Mouse (Mus musculus) limb, embryonic 14.5 days (tissue): ENCODE data around the gene Frs2. TPM values are rescaled to one million over a fixed set of nuclear protein-coding genes. Genes with fewer than 3 reads are reported as not detected.

Experiments used
- ATAC-seq: fragments of 200-750 bp; cut with Nextera tagmentation; 2 replicates; pipeline ENCODE4 v1.8.0; 2017; ENCODE audit warnings: low read depth, moderate number of reproducible peaks, moderate TSS enrichment; ENCODE audit not compliant: low FRiP score
- DNase-seq: peaks from one replicate; pipeline ENCODE4 v3.0.0-alpha.2; 2015; ENCODE audit warnings: low spot score
- H3K27ac ChIP-seq: fragments of 300-500 bp; sonication (generic); replicated peaks from 2 replicates; pipeline ENCODE4 v1.5.1; 2014; ENCODE audit warnings: low read depth, mild to moderate bottlenecking, low read length, moderate library complexity, mixed read lengths
- H3K27me3 ChIP-seq: fragments of 300-500 bp; sonication (generic); 2 replicates; pipeline ENCODE4 v1.6.1; 2014; ENCODE audit warnings: low read length, mixed read lengths; ENCODE audit not compliant: control insufficient read depth, insufficient read depth
- H3K36me3 ChIP-seq: fragments of 300-500 bp; sonication (generic); 2 replicates; pipeline ENCODE4 v1.6.1; 2014; ENCODE audit warnings: mild to moderate bottlenecking, low read length, moderate library complexity, mixed read lengths; ENCODE audit not compliant: control insufficient read depth, insufficient read depth
- H3K4me1 ChIP-seq: fragments of 300-500 bp; sonication (generic); 2 replicates; pipeline ENCODE4 v1.6.1; 2014; ENCODE audit warnings: antibody characterized with exemption, low read length, mixed read lengths; ENCODE audit not compliant: control insufficient read depth, insufficient read depth
- H3K4me2 ChIP-seq: fragments of 300-500 bp; sonication (generic); replicated peaks from 2 replicates; pipeline ENCODE4 v1.6.1; 2014; ENCODE audit warnings: low read depth, mild to moderate bottlenecking, low read length, moderate library complexity; ENCODE audit not compliant: severe bottlenecking
- H3K4me3 ChIP-seq: fragments of 300-500 bp; sonication (generic); replicated peaks from 2 replicates; pipeline ENCODE4 v1.5.1; 2014; ENCODE audit warnings: low read length
- H3K9ac ChIP-seq: fragments of 300-500 bp; sonication (generic); 2 replicates; pipeline ENCODE4 v1.6.1; 2014; ENCODE audit warnings: mild to moderate bottlenecking, low read depth, low read length, moderate library complexity; ENCODE audit not compliant: severe bottlenecking
- H3K9me3 ChIP-seq: fragments of 300-500 bp; sonication (generic); 2 replicates; pipeline ENCODE4 v1.6.1; 2016; ENCODE audit warnings: low read length; ENCODE audit not compliant: control insufficient read depth
- POLR2A ChIP-seq: fragments of 200-500 bp; IDR thresholded peaks from 2 replicates; pipeline ENCODE4 v1.8.0; 2012; ENCODE audit warnings: inconsistent platforms, mild to moderate bottlenecking, moderate library complexity, borderline replicate concordance; ENCODE audit not compliant: insufficient read depth, insufficient read length; ENCODE audit errors: extremely low read depth
- WGBS: fragments of 180-500 bp; shearing (Covaris S2); extraction: QIAGEN DNeasy Blood & Tissue Kit; methylation state at CpG from one replicate; pipeline ENCODE4 v1.1.7; 2014; 5-methylcytosine and 5-hydroxymethylcytosine counted together
- polyA plus RNA-seq, 2 experiments: library from polyadenylated mRNA; depleted of rRNA in 1 of 2; stranded (reverse) in 1 of 2; unstranded in 1 of 2; fragments of >200 nt; fragmentation: Nextera tagmentation in 1 of 2; extraction: Ambion mirVana in 1 of 2; gene quantifications; 2 replicates each; pipeline versions ENCODE4 v1.2.1 to v1.2.3; 2012 to 2014

Gene Frs2
- polyA plus RNA-seq, 2 experiments, result 29.1 to 36.6 TPM

DNA sequence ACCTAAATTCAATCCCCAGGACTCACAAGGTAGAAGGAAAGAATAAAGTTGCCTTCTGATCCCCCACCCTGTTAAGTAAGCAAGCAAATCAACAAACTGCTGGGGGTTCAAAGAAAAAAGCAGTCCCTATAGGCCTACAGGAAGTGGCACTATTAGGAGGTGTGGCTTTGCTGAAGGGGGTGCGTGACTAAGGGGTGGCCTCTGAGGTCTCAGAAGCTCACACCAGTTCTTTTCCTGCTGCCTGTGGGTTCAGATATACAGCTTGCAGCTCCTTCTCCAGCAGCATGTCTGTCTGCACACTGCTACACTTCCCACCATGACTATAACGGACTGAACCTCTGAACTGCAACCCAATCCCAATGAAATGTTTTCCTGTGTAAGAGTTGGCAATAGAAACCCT lies 35.8 kb downstream of the Frs2 start:
- Histone ChIP-seq H3K27ac (no peak overlapping the region), H3K4me1 (peaks cover 24% of the 10 kb centered on the region; the same call in 1 of the 2 replicates), H3K9me3 (no peaks in the 10 kb centered on the region), H3K36me3 (peaks cover under 1% of the 10 kb centered on the region; the same call in 1 of the 2 replicates), H3K4me2 (no peak overlapping the region), H3K9ac (no peak overlapping the region), H3K4me3 (no peak overlapping the region), H3K27me3 (no peaks in the 10 kb centered on the region)
- TF ChIP-seq POLR2A, result no peak
- DNase-seq (no peak), ATAC-seq (no peak)
- WGBS, result 30% methylated on average over 2 of the region's 2 CpGs

DNA sequence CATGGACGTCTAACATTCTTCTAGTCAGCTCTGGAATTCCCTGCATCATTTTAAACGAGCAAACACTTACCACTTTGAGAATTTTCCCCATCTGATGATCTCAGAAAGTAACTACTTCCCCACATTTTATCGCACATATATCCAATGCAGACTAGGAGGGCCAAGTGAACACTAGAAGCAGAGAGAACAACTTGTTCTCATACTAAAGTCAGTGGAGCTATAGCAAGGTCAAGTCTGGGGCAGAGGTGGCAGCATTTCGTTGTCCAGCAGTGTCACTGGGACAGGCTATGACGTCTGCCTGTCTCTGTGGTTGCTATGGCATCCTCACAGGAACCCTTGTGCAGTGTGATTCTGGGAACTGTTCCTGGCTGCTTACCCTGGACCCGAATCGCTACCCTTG lies 36.9 kb downstream of the Frs2 start:
- ATAC-seq, result no peak
- H3K36me3 ChIP-seq, result no peaks in the 10 kb centered on the region
- H3K9ac ChIP-seq, result no peak overlapping the region
- peaks cover 24% of the 10 kb centered on the region; the same call in 1 of the 2 replicates for H3K4me1 ChIP-seq
- 69% methylated on average over 7 of the region's 7 CpGs for WGBS
- no peaks in the 10 kb centered on the region for H3K9me3 ChIP-seq
- no peak for TF ChIP-seq POLR2A
- DNase-seq, result no peak
- no peaks in the 10 kb centered on the region for H3K27me3 ChIP-seq
- no peak overlapping the region for H3K27ac ChIP-seq
- H3K4me2 ChIP-seq, result no peak overlapping the region
- H3K4me3 ChIP-seq, result no peak overlapping the region

DNA sequence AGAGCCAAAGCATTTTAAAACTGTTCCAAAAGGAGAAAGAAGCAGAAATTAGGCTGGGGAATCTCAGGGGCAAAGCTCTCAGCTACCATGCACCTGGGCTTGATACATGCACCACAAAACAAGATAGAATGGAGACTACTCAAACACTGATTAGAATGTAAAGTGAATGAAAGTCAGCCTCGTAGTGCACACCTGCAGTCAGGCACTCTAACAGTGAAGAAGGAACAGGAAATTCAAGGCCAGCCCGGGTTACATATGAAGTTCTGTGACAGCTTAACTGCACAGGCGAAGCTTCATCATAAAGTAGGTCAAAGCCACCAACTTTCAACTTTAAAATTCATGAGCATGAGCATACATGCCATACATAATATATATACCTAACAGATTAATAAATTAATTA lies 38.1 kb downstream of the Frs2 start:
- H3K4me3 ChIP-seq, result no peak overlapping the region
- H3K4me1 ChIP-seq, result peaks cover 15% of the 10 kb centered on the region; the same call in 1 of the 2 replicates
- H3K36me3 ChIP-seq, result no peaks in the 10 kb centered on the region
- H3K9ac ChIP-seq, result no peak overlapping the region
- 59% methylated on average over 3 of the region's 3 CpGs for WGBS
- no peak for TF ChIP-seq POLR2A
- ATAC-seq, result no peak
- DNase-seq, result no peak
- no peak overlapping the region for H3K4me2 ChIP-seq
- H3K9me3 ChIP-seq, result no peaks in the 10 kb centered on the region
- no peaks in the 10 kb centered on the region for H3K27me3 ChIP-seq
- no peak overlapping the region; the same call in 1 of the 2 replicates for H3K27ac ChIP-seq

DNA sequence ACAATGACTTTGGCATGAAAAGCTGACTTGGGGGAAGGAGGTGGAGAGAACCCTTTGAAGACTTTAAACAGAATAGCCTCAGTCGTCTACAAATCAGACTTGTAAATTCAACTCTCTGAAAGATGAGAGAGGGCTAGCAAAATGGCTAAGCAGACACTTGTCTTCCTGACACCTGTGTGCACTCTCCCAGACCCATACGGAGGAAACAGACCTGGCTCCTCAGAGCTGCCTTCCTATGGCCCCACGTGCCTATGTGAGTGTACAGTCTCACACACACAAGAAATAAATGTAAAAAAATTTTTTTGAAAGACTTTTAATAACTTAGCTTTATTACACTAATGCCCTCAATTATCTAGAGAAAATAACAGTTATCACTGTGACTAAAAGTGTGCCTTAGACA lies 41.6 kb downstream of the Frs2 start:
- WGBS, result 11% methylated on average over 3 of the region's 3 CpGs
- no peak for TF ChIP-seq POLR2A
- DNase-seq (no peak), ATAC-seq (no peak)
- Histone ChIP-seq H3K36me3 (no peaks in the 10 kb centered on the region), H3K4me3 (no peak overlapping the region), H3K27ac (no peak overlapping the region), H3K27me3 (no peaks in the 10 kb centered on the region), H3K4me2 (no peak overlapping the region), H3K4me1 (no peaks in the 10 kb centered on the region), H3K9me3 (no peaks in the 10 kb centered on the region), H3K9ac (no peak overlapping the region)

DNA sequence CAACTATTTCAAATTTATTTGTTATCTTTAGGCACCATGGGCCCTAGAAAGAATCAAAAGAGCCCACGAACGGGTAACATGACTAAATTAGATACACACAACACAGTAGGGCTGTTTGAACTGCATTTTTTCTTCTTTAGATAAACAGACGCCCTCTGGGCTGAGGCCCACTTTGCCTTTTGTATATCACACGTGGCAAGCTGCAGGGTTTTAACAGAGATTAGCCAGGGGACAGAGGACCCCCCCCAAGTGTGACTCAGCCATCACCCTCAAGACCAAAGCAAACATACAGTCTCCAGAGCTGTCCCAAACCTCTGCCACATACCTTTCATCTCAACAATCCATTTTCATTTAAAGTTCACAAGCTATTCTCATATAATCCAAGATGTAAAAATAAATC lies 42.1 kb downstream of the Frs2 start:
- no peak for TF ChIP-seq POLR2A
- ATAC-seq, result no peak
- Histone ChIP-seq H3K27ac (no peak overlapping the region), H3K4me2 (no peak overlapping the region), H3K36me3 (no peaks in the 10 kb centered on the region), H3K9ac (no peak overlapping the region), H3K9me3 (no peaks in the 10 kb centered on the region), H3K27me3 (no peaks in the 10 kb centered on the region), H3K4me3 (no peak overlapping the region), H3K4me1 (no peaks in the 10 kb centered on the region)
- 27% methylated on average over 4 of the region's 4 CpGs for WGBS
- no peak for DNase-seq

DNA sequence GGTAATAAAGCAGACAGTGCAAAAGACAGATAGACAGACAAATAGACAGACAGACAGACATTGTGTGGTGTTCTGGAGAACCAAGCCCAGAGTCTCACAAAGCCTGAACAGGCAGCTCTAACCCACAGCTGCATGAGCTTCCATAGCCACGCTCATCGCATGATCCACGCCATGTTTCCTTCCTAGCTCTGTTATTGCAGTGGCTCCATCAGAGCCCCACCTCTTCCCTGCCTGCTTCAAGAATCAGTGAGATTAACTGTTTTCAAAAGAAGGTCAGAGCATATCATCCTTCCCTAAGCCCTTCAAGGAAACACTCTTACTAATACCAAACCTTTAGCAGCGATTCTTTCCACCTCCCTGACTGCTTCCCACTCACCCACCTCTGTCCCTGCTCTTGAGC lies 43.3 kb downstream of the Frs2 start:
- Histone ChIP-seq H3K9me3 (no peaks in the 10 kb centered on the region), H3K36me3 (no peaks in the 10 kb centered on the region), H3K4me3 (no peak overlapping the region), H3K4me2 (no peak overlapping the region), H3K4me1 (no peaks in the 10 kb centered on the region), H3K9ac (no peak overlapping the region), H3K27me3 (no peaks in the 10 kb centered on the region), H3K27ac (no peak overlapping the region)
- WGBS, result 66% methylated on average over 4 of the region's 4 CpGs
- no peak for TF ChIP-seq POLR2A
- no peak for ATAC-seq
- no peak for DNase-seq
